Mouse (Mus musculus) midbrain, embryonic 10.5 days (tissue): ENCODE results near the gene Plekha5. TPM values are rescaled to one million over a fixed set of nuclear protein-coding genes. Genes with fewer than 3 reads are reported as not detected.

Source experiments
- DNase-seq: peaks from one replicate; pipeline ENCODE4 v3.0.0-alpha.2; 2017; ENCODE audit warnings: low spot score
- H3K27ac ChIP-seq: fragments of 300-500 bp; sonication (generic); replicated peaks from 2 replicates; pipeline ENCODE4 v1.5.1; 2016; ENCODE audit warnings: mild to moderate bottlenecking
- H3K27me3 ChIP-seq: fragments of 300-500 bp; sonication (generic); 2 replicates; pipeline ENCODE4 v1.6.1; 2016; ENCODE audit warnings: low read depth, mild to moderate bottlenecking; ENCODE audit not compliant: poor library complexity, severe bottlenecking
- H3K36me3 ChIP-seq: fragments of 300-500 bp; sonication (generic); 2 replicates; pipeline ENCODE4 v1.6.1; 2016; ENCODE audit warnings: mild to moderate bottlenecking, moderate library complexity
- H3K4me1 ChIP-seq: fragments of 300-500 bp; sonication (generic); 2 replicates; pipeline ENCODE4 v1.6.1; 2016
- H3K4me3 ChIP-seq: fragments of 300-500 bp; sonication (generic); 2 replicates; pipeline ENCODE4 v1.5.1; 2016; ENCODE audit warnings: mild to moderate bottlenecking, moderate library complexity
- H3K9me3 ChIP-seq: fragments of 300-500 bp; sonication (generic); replicated peaks from 2 replicates; pipeline ENCODE4 v1.6.1; 2016; ENCODE audit warnings: mild to moderate bottlenecking
- WGBS: fragments of 180-500 bp; shearing (Covaris S2); methylation state at CpG from one replicate; pipeline ENCODE4 v1.1.7; 2016; 5-methylcytosine and 5-hydroxymethylcytosine counted together
- polyA plus RNA-seq: library from polyadenylated mRNA; unstranded; fragments of >200 nt; fragmentation: Nextera tagmentation; extraction: Ambion mirVana; gene quantifications from 2 replicates; pipeline ENCODE4 v1.2.1, GENCODE M21; 2016

The Plekha5 gene
- polyA plus RNA-seq, 1 experiment from 2014 or later: 45.9 TPM

GRCm38 (mm10) chr6:140464818-140465217 lies 41.0 kb downstream of the Plekha5 start:
- no peak for DNase-seq
- Histone ChIP-seq H3K36me3 (peaks cover 34% of the 10 kb centered on the region), H3K27me3 (no peaks in the 10 kb centered on the region), H3K27ac (no peak overlapping the region), H3K4me1 (peaks cover 9% of the 10 kb centered on the region; the same call in 1 of the 2 replicates), H3K9me3 (no peaks in the 10 kb centered on the region), H3K4me3 (no peak overlapping the region)
- 92% methylated on average over 6 of the region's 6 CpGs for WGBS

- 90% methylated on average over 9 of the region's 9 CpGs for WGBS
Measured at GRCm38 (mm10) chr6:140465946-140466646, 42.2 kb downstream of the Plekha5 start.

GRCm38 (mm10) chr6:140466841-140467240 lies 43.0 kb downstream of the Plekha5 start:
- no peaks in the 10 kb centered on the region for H3K27me3 ChIP-seq
- 93% methylated on average over 6 of the region's 6 CpGs for WGBS
- no peak overlapping the region for H3K4me3 ChIP-seq
- no peaks in the 10 kb centered on the region for H3K9me3 ChIP-seq
- no peak for DNase-seq
- no peak overlapping the region for H3K27ac ChIP-seq
- no peaks in the 10 kb centered on the region for H3K4me1 ChIP-seq
- peaks cover 28% of the 10 kb centered on the region for H3K36me3 ChIP-seq

More at GRCm38 (mm10) chr6:140465946-140466646, 42.2 kb downstream of the Plekha5 start:
- Histone ChIP-seq H3K27me3 (no peaks in the 10 kb centered on the region), H3K36me3 (peaks cover 34% of the 10 kb centered on the region), H3K9me3 (no peaks in the 10 kb centered on the region), H3K27ac (no peak overlapping the region), H3K4me1 (0 out of 2 replicates have a peak, but pooled peaks cover 5% of the 10 kb centered on the region), H3K4me3 (no peak overlapping the region)
- DNase-seq: no peak

- Histone ChIP-seq H3K27me3 (no peaks in the 10 kb centered on the region), H3K4me3 (no peak overlapping the region), H3K36me3 (peaks cover 23% of the 10 kb centered on the region), H3K27ac (no peak overlapping the region), H3K4me1 (no peaks in the 10 kb centered on the region), H3K9me3 (no peaks in the 10 kb centered on the region)
- WGBS: 95% methylated on average over 12 of the region's 12 CpGs
- no peak for DNase-seq
Measured at GRCm38 (mm10) chr6:140467851-140468250, 44.0 kb downstream of the Plekha5 start.

- Histone ChIP-seq H3K36me3 (peaks cover 13% of the 10 kb centered on the region), H3K4me3 (no peak overlapping the region), H3K27ac (no peak overlapping the region), H3K27me3 (no peaks in the 10 kb centered on the region), H3K4me1 (no peaks in the 10 kb centered on the region), H3K9me3 (no peaks in the 10 kb centered on the region)
- whole genome bisulfite sequencing: 83% methylated on average over 6 of the region's 6 CpGs
- DNase-seq: no peak
Measured at GRCm38 (mm10) chr6:140469791-140470190, 45.9 kb downstream of the Plekha5 start.

GRCm38 (mm10) chr6:140471751-140472150 lies 47.9 kb downstream of the Plekha5 start:
- Histone ChIP-seq H3K4me1 (no peaks in the 10 kb centered on the region), H3K36me3 (peaks cover 3% of the 10 kb centered on the region; the same call in 1 of the 2 replicates), H3K9me3 (no peaks in the 10 kb centered on the region), H3K27ac (no peak overlapping the region), H3K4me3 (no peak overlapping the region), H3K27me3 (no peaks in the 10 kb centered on the region)
- 94% methylated on average over 5 of the region's 5 CpGs for WGBS
- no peak for DNase-seq

- Histone ChIP-seq H3K4me3 (no peak overlapping the region), H3K27me3 (no peaks in the 10 kb centered on the region), H3K4me1 (no peaks in the 10 kb centered on the region), H3K9me3 (no peaks in the 10 kb centered on the region), H3K36me3 (peaks cover 3% of the 10 kb centered on the region; the same call in 1 of the 2 replicates), H3K27ac (no peak overlapping the region)
- 60% methylated on average over 4 of the region's 4 CpGs for WGBS
- DNase-seq: peak; percentile 39
Measured at GRCm38 (mm10) chr6:140472345-140472744, 48.5 kb downstream of the Plekha5 start.

- Histone ChIP-seq H3K9me3 (no peaks in the 10 kb centered on the region), H3K4me1 (no peaks in the 10 kb centered on the region), H3K36me3 (no peaks in the 10 kb centered on the region), H3K4me3 (no peak overlapping the region), H3K27ac (no peak overlapping the region), H3K27me3 (no peaks in the 10 kb centered on the region)
- no peak for DNase-seq
- 89% methylated on average over 9 of the region's 9 CpGs for WGBS
Measured at GRCm38 (mm10) chr6:140475393-140476087, 51.7 kb downstream of the Plekha5 start.

GRCm38 (mm10) chr6:140476981-140477380 lies 53.1 kb downstream of the Plekha5 start:
- no peaks in the 10 kb centered on the region for H3K4me1 ChIP-seq
- H3K4me3 ChIP-seq: no peak overlapping the region
- no peaks in the 10 kb centered on the region for H3K36me3 ChIP-seq
- H3K9me3 ChIP-seq: no peaks in the 10 kb centered on the region
- WGBS: 84% methylated on average over 2 of the region's 2 CpGs
- DNase-seq: no peak
- no peaks in the 10 kb centered on the region for H3K27me3 ChIP-seq
- H3K27ac ChIP-seq: no peak overlapping the region

- H3K36me3 ChIP-seq: no peaks in the 10 kb centered on the region
- H3K9me3 ChIP-seq: no peaks in the 10 kb centered on the region
- WGBS: 90% methylated on average over 7 of the region's 7 CpGs
- no peaks in the 10 kb centered on the region; the same call in 1 of the 2 replicates for H3K4me1 ChIP-seq
- H3K27me3 ChIP-seq: no peaks in the 10 kb centered on the region
- no peak for DNase-seq
- no peak overlapping the region for H3K4me3 ChIP-seq
- H3K27ac ChIP-seq: no peak overlapping the region
Measured at GRCm38 (mm10) chr6:140478031-140478430, 54.2 kb downstream of the Plekha5 start.

- Histone ChIP-seq H3K27ac (no peak overlapping the region), H3K36me3 (peaks cover 1% of the 10 kb centered on the region), H3K4me3 (no peak overlapping the region), H3K9me3 (no peaks in the 10 kb centered on the region), H3K27me3 (no peaks in the 10 kb centered on the region), H3K4me1 (peaks cover 9% of the 10 kb centered on the region)
- 94% methylated on average over 5 of the region's 5 CpGs for WGBS
- DNase-seq: no peak
Measured at GRCm38 (mm10) chr6:140478943-140479342, 55.1 kb downstream of the Plekha5 start.

- Histone ChIP-seq H3K4me1 (peaks cover 11% of the 10 kb centered on the region), H3K9me3 (no peaks in the 10 kb centered on the region), H3K4me3 (no peak overlapping the region), H3K27me3 (no peaks in the 10 kb centered on the region), H3K36me3 (peaks cover 7% of the 10 kb centered on the region), H3K27ac (no peak overlapping the region)
- no peak for DNase-seq
- 94% methylated on average over 10 of the region's 10 CpGs for WGBS
Measured at GRCm38 (mm10) chr6:140480425-140481081, 56.7 kb downstream of the Plekha5 start.
